Mouse (Mus musculus) bone marrow, adult 2 months (tissue): Measurements from ENCODE around the gene Adamts16. TPM values are rescaled to one million over a fixed set of nuclear protein-coding genes. Genes with fewer than 3 reads are reported as not detected.

Experiments
- H3K27ac ChIP-seq: fragments of 200-500 bp; 2 replicates; pipeline ENCODE4 v1.5.1; 2012; ENCODE audit warnings: low read depth, mild to moderate bottlenecking, control low read depth, inconsistent platforms, low read length; ENCODE audit not compliant: control insufficient read depth, poor library complexity, insufficient read depth
- H3K4me1 ChIP-seq: fragments of 200-500 bp; 2 replicates; pipeline ENCODE4 v1.6.1; 2011; ENCODE audit warnings: low read length; ENCODE audit not compliant: control insufficient read depth, insufficient read depth
- H3K4me3 ChIP-seq: fragments of 200-500 bp; replicated peaks from 2 replicates; pipeline ENCODE3; 2011; ENCODE audit warnings: mild to moderate bottlenecking, low read depth, low read length, control low read depth; ENCODE audit not compliant: control insufficient read depth
- CTCF ChIP-seq: fragments of 200-500 bp; IDR thresholded peaks from 2 replicates; pipeline ENCODE4 v1.5.1; 2011; ENCODE audit warnings: low read length, control low read depth; ENCODE audit not compliant: control insufficient read depth, insufficient read depth
- POLR2A ChIP-seq: fragments of 200-500 bp; IDR thresholded peaks from 2 replicates; pipeline ENCODE4 v1.6.1; 2011; ENCODE audit warnings: low read depth, mild to moderate bottlenecking, control low read depth, low read length, borderline replicate concordance; ENCODE audit not compliant: control insufficient read depth
- WGBS: fragments of 180-500 bp; shearing (Covaris S2); methylation state at CpG from one replicate; pipeline ENCODE4 v1.1.7; 2018; 5-methylcytosine and 5-hydroxymethylcytosine counted together
- polyA plus RNA-seq: library from polyadenylated mRNA; stranded (reverse); fragments of >200 nt; gene quantifications from 2 replicates; pipeline ENCODE4 v1.2.4, GENCODE M21; 2011; ENCODE audit warnings: low replicate concordance; ENCODE audit not compliant: missing spikeins, insufficient read depth, insufficient read length

Adamts16 gene
- polyA plus RNA-seq, 1 experiment: not detected

GRCm38 (mm10) chr13:70698812-70699387, 142.7 kb downstream of the Adamts16 start:
- Histone ChIP-seq H3K4me1 (no peaks in the 10 kb centered on the region), H3K27ac (no peak overlapping the region), H3K4me3 (no peak overlapping the region)
- WGBS: 75% methylated on average over 4 of the region's 4 CpGs
- no peak for TF ChIP-seq POLR2A
- TF ChIP-seq CTCF: no peak

GRCm38 (mm10) chr13:70689452-70689960, 152.1 kb downstream of the Adamts16 start:
- 48% methylated on average over 2 of the region's 2 CpGs for WGBS
- TF ChIP-seq CTCF (no peak), POLR2A (no peak)

GRCm38 (mm10) chr13:70685825-70686224, 155.8 kb downstream of the Adamts16 start:
- TF ChIP-seq POLR2A: no peak
- no peak for TF ChIP-seq CTCF
- Histone ChIP-seq H3K4me1 (no peaks in the 10 kb centered on the region), H3K4me3 (no peak overlapping the region), H3K27ac (no peak overlapping the region)
- WGBS: 88% methylated on average over 5 of the region's 5 CpGs

More at GRCm38 (mm10) chr13:70689452-70689960, 152.1 kb downstream of the Adamts16 start:
- no peak overlapping the region for H3K27ac ChIP-seq
- no peaks in the 10 kb centered on the region for H3K4me1 ChIP-seq
- no peak overlapping the region for H3K4me3 ChIP-seq

- TF ChIP-seq CTCF (no peak), POLR2A (no peak)
- Histone ChIP-seq H3K4me3 (no peak overlapping the region), H3K4me1 (no peaks in the 10 kb centered on the region), H3K27ac (no peak overlapping the region)
- WGBS: 76% methylated on average over 7 of the region's 7 CpGs
These were observed 156.5 kb downstream of the Adamts16 start for GRCm38 (mm10) chr13:70684976-70685609.

- H3K27ac ChIP-seq: no peak overlapping the region
- WGBS: 80% methylated on average over 7 of the region's 7 CpGs
- H3K4me1 ChIP-seq: no peaks in the 10 kb centered on the region
- no peak overlapping the region for H3K4me3 ChIP-seq
- TF ChIP-seq POLR2A (no peak), CTCF (no peak)
These were observed 160.0 kb downstream of the Adamts16 start for GRCm38 (mm10) chr13:70681411-70682183.

GRCm38 (mm10) chr13:70680316-70680715, 161.3 kb downstream of the Adamts16 start:
- 72% methylated on average over 3 of the region's 3 CpGs for WGBS
- TF ChIP-seq POLR2A: no peak
- TF ChIP-seq CTCF: no peak
- H3K27ac ChIP-seq: no peak overlapping the region

More at GRCm38 (mm10) chr13:70680316-70680715, 161.3 kb downstream of the Adamts16 start:
- Histone ChIP-seq H3K4me1 (no peaks in the 10 kb centered on the region), H3K4me3 (no peak overlapping the region)

Other genes starting within 250 kb of the Adamts16 start
- gene Ice1, start 204.2 kb downstream of the Adamts16 start, polyA plus RNA-seq: 7.9 and 10.2 TPM in 2 replicates